Mouse (Mus musculus): ENCODE data around the gene Smad3. TPM values are rescaled to one million over a fixed set of nuclear protein-coding genes. Genes with fewer than 3 reads are reported as not detected.

Smad3 gene
- polyA plus RNA-seq (2017; shearing (Covaris generic)), result 10 to 100 TPM; 16.5 to 24.6 (median 16.8) TPM

- peak; percentile 47 for ATAC-seq
These were observed at the start of gene Smad3 for GRCm38 (mm10) chr9:63757865-63758440. Smad3 (minus strand) TSS chr9:63757994.

DNA sequence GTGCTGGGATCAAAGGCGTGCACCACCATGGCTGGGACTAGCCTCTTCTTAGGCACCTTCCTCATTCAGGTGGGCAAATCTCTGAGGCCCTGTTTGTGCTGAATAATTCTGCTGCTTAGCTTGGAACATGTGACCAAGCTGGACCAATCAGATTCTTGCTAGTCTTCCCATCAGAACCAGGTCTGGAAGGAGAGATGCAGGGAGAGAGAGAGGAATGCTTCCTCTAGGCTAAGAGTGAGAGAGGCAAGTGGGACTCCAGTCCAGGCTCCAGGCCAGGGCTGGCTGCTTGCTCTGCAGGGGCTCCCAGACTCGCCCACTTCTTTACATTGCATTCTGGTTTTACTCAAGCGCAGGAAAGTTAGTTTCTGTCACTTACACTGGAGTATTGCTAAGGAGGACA is 47.1 kb upstream of the Smad3 start:
- no peak for ATAC-seq

GRCm38 (mm10) chr9:63803181-63803591 is 45.4 kb upstream of the Smad3 start:
- no peak for ATAC-seq

DNA sequence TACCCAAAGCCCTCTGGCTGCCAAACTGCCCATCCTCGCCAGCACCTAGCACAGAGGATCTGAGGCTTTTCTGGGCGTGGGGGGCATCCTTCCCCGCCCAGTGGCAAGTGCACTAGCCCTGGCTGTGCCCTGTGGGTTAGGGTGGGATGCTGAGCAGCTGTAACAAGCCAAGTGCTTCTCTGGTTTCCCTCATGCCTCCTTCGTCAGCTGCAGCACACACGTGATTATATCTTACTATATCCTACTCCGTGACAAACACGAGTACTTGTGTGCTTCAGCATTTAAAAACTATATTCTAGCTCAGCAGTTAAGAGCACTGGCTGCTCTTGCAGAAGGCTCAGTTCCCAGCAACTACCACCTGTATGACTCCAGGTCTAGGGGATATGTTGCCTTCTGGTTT is 44.7 kb upstream of the Smad3 start:
- ATAC-seq, result no peak

GRCm38 (mm10) chr9:63802080-63802479 is 44.3 kb upstream of the Smad3 start:
- ATAC-seq, result peak; percentile 87

- no peak for ATAC-seq
These were observed 38.6 kb upstream of the Smad3 start for GRCm38 (mm10) chr9:63796429-63796828.

DNA sequence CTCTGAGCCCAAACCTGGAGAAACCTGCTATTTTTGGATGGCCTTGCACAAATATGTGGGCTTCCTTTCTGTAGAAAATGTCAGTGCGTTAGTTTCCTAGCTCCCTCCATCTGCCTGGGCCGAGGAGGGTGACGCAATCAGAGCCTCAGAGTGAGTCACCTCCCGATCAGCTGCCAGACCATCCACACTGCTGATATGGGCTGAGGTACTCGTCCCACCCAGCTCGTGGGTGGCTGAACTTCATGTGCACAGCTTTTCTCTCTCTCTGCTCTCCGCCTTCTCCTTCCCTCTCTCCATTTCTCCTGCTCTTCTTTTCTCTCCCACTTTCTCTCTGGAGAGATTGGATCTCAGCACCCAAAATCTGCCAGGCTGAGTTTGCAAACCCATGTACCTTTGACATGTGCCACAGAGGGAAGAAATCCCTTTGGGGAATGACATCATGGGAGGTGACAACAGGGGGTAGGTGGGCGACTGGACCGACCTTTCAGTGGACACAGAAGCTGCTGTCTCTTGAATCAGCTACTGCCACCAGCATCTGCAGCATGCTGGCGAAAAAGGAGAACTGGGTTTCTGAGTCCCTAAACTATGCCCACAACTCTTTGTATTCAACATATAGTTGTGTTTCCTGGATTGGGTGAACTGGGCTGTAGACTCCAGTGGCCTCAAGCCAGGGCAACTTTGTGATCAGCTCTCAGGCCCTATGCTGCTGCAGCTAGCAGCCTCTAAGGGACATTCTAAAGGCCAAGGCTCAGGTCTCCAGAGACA is 36.1 kb upstream of the Smad3 start:
- no peak for ATAC-seq

- no peak for ATAC-seq
These were observed 33.9 kb upstream of the Smad3 start for GRCm38 (mm10) chr9:63791716-63792115.

DNA sequence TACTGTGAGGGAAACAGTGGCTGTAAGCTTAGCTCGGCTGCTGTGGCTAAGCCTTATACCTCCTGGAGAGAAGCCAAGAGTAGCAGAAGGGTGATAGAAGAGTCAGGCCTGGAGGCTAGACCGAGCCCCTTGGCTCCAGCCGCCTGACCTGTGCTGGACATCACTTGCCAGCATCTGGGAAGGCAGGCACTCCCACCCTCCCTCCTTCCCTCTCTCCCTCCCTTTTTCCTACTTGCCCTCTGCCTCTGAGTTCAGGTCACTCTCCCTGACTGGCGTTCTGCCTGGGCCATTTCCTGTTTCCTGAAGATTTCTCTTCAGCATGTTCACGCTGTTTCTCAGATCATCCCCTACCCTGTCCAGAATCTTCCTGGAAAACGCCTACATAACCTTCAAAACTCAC is 33.5 kb upstream of the Smad3 start:
- no peak for ATAC-seq

DNA sequence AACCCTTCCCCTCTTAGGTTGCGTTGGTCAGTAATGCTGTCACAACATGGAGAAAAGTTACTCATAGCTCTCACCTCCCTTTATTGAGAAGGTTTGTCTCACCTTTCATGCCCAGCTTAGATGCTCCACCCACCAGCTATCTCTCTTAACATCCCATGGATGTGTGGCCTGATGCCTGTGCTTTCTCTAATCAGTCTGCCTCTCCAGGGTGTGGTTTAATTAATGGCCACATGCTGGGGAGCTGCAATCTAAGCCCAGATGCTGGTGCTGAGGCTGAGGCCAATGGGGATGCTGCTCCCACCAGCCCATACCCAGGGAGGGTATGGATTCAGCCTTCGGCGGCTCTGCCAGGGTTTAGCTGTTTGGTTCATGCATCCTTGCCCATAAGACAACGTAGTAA is 32.4 kb upstream of the Smad3 start:
- ATAC-seq, result no peak

DNA sequence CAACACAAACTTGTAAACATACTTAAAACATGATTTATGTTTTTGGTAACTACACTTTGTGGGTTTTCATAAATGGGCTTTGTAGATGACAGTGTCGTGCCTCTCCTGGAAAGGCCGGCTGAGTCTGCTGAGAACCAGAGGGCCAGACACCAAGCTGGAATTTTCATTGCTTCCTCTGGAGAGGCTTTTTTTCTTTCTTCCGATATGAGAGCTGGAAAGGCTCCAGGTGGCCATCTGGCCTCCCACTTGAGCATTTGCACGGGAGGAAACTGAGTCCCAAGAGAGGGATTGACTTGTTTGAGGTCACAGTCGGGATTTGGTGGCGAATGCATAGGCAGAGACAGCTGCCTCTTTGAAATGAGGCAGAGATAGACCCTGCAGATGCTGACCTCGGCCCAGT is 31.6 kb upstream of the Smad3 start:
- no peak for ATAC-seq

DNA sequence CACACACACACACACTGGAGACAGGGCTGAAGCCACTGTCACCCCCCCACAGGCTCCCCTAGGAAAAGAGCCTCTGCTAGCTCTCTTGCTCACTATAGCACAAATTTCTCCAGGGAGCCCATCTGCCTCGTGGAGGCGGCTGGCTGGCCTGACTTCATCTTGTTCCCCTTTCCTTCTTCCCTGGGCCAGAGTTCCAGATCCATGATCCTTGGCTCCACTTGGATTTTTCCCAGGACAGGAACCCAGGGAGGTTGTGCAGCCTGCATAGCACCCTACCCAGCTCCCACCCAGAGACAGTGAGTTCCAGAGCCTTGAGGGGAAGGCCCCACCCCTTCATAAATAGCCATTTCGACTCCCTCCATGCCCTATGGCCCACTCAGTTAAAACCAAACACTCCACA is 29.8 kb upstream of the Smad3 start:
- ATAC-seq, result no peak

DNA sequence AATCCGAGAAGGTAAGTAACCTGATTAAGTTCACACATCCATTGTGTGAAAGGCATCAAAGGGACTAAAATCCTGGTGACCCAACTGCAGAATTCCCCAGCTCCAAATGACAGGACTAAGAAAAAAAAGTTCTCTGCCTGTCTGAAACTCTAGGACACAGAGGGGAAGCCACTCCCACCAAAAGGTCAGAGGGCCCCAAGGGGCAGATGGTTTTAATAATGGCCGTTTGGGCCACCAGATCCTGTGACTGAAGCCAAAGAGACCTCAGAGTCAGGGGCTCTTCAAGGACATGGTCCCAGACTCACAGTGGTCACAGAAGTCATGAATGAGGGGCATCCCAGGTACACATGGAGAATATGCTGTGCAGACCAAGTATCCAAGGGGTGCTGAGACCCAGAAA is 29.3 kb upstream of the Smad3 start:
- ATAC-seq, result no peak

DNA sequence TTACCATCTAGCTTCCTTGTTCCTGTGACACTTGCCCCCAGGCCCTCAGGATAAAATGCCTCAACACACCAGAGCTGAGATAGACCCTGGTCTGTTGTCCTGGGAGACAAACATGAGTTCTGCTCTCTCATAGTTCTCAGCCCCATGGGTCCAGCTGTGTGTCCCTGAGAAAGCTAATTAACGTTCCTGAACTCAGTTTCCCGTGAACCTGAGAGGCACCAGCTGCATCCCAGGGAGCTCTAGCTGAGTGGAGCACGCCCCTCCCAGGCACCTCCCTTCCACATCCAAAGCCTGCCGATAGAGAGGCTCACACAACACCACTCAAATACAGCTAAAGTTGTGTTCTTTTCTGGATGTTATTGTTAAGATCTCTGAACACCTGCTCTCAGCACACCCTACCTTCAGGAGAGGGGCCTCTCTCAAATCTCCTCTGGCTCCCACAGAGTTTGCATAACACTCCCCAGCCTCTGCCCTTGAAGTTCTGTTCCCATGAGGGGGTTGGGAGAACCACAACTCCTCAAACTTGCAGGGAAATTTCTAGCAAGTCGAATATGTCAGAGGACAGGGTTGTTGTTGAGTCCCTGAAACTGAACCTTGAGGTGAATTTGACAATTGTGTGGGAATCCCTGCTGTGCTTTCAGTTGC is 28.4 kb upstream of the Smad3 start:
- ATAC-seq, result no peak

DNA sequence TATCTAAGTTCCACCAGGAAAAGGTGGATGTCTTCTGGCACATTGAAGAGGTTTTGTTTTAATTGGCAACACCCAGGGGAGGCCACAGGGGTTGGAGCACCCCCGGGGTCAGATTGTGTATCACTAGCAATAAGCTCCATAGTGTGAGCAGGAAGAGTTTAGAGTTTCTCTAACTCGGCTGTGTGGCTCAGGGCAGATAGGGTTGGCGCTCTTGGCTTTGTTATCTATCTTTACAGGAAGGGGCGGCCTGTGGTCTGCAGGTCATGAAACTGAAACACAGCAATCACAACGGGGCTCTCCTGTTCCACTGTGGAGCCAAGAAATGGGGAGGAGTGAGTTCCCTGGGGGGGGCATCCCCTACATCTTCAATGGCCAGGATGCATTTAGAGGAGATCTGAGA is 27.7 kb upstream of the Smad3 start:
- ATAC-seq, result peak; percentile 32

DNA sequence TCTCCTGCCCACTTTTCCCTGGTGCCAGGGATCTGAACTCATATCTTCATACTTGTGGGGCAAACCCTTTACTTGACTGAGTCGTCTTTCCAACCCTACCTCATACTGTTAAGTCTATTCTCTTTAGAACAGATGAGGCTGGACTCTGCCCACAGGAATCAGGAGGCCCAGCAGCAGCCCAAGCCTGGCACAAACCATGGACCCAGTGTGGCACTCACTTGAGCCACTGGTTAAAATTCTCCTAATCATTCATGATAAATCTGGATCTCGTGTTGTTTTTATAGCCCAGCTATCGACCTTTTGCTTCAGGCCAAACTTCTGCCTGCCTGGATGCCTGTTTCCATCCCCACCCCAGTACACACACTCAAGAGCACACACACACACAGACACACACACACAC is 26.8 kb upstream of the Smad3 start:
- no peak for ATAC-seq

GRCm38 (mm10) chr9:63782744-63783143 is 24.9 kb upstream of the Smad3 start:
- ATAC-seq, result no peak

DNA sequence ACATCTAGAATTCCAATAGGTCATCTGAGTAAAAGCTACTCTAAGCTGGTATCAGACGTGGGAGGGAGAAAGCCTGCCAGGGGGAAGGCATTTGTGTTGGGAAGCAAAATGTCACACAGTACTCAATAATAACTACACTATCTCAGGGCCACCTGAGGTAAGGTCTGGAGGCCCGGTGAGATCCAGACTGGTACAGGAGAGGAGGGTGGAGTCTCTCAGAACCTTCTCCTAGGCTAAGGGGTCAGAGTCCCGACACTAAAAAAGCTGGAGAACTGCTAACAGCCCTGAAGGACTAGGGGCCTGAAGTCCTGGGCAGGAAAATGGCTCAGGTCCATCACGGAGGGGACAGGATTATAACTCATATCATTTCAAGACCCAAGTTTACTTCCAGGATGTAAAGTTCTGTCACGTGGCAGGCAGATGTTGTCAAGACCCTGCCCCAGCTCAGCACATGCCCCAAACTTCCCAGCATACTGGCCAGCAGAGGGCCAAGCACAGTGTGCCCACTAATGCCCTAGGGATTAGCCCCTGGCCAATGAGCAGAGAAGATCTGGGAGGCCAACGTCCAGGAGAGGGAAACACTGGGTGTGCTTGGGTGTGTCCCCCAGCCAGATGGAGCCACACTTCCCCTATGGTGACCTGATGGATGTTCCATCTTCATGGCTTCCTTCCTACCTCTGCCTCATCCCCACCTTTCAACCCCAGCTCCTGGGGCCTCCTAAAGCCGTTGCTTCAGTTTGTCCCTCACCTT is 24.1 kb upstream of the Smad3 start:
- ATAC-seq, result no peak

- ATAC-seq, result no peak
These were observed 22.4 kb upstream of the Smad3 start for GRCm38 (mm10) chr9:63779950-63780887.

DNA sequence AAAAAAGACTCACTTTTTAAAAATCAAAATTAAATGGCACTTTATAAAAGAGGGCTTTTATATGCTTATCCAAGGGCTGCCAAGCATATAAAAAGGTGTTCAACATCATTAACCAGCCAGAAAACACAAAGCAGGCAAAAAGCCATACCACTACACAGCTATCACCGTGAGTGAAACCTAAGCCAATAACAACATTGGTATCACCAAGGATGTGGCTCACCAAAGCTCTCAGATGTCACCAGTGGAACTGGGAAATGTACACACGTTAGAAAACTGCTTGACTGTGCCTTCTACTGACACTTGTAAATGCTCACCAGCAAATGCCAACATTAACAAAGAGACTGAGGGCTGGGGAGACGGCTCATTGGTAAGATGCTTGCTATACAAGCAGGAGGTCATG is 18.9 kb upstream of the Smad3 start:
- no peak for ATAC-seq

DNA sequence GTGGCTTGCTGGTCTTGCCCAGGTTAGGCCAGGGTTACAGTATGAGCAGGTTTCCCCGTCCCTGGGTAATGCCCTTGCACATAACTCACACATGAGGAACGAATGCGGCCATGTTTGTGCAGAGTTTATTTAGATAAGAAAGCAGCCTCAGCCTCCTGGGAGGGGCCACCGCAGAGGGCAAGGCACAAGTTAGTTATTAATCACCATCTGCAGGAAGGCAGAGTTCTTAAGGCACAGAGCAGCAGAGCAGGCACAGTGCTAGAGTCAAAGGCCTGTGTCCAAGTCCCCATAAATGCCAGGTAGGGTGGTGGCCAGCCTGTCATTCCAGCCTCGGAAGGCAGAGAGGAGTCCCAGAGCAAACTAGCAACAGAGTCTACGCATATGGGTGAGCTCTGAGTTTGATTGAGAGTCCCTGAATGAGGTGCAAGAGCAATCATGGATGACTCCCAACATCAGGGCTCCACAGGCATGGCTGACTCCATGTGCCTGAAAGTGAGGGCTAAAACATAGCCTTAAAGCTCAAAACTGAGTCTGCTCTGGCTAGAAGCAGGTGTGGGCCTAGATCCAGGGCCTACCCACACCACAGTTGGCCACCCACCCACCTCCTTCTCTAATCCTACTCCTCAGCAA is 17.2 kb upstream of the Smad3 start:
- no peak for ATAC-seq

DNA sequence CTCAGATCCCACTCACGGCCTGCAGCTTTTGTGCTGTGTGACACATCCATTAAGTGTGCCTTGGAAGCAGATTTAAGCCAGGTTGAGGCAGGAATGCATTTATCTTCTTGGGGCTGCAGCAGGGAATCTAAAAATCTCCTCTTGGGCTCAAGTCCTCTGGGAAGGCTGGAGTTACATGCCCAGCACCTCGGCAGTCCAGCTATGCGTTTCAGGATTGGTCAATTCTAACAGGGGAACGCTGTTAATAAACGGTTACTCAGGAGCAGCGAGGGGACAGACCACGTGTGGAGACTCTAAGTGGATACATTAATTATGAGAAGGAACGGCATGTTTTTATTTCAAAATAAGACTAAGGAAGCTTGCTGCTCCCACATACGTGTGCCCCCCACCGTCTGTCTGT is 14.7 kb upstream of the Smad3 start:
- no peak for ATAC-seq
